Mouse (Mus musculus) myocyte (in vitro differentiated cells): ENCODE results near the gene Preb. TPM values are rescaled to one million over a fixed set of nuclear protein-coding genes. Genes with fewer than 3 reads are reported as not detected.

Source experiments
- H3K27me3 ChIP-seq: one replicate; pipeline ENCODE4 v1.6.1; 2011; ENCODE audit not compliant: control insufficient read depth, insufficient read depth, insufficient read length
- H3K36me3 ChIP-seq: one replicate; pipeline ENCODE4 v1.6.1; 2011; ENCODE audit not compliant: control insufficient read depth, insufficient read depth
- H3K4me2 ChIP-seq: one replicate; pipeline ENCODE4 v1.6.1; 2011; ENCODE audit warnings: low read depth, control low read depth
- H3K4me3 ChIP-seq: one replicate; pipeline ENCODE4 v1.5.1; 2011; ENCODE audit warnings: mild to moderate bottlenecking, control low read depth, moderate library complexity
- H3K79me2 ChIP-seq: one replicate; pipeline ENCODE4 v1.6.1; 2011; ENCODE audit not compliant: control insufficient read depth, insufficient read depth
- H3ac ChIP-seq: one replicate; pipeline ENCODE4 v1.6.1; 2011; ENCODE audit not compliant: control insufficient read depth, insufficient read length
- CEBPB ChIP-seq: IDR thresholded peaks from 2 replicates; pipeline ENCODE4 v1.6.1; 2011; ENCODE audit warnings: mild to moderate bottlenecking, moderate library complexity; ENCODE audit not compliant: poor library complexity, insufficient read depth, severe bottlenecking
- E2F4 ChIP-seq: IDR thresholded peaks from one replicate; pipeline ENCODE4 v1.6.1; 2011; ENCODE audit warnings: mild to moderate bottlenecking, control low read depth, moderate library complexity; ENCODE audit not compliant: insufficient read depth
- MAX ChIP-seq: IDR thresholded peaks from one replicate; pipeline ENCODE4 v1.6.1; 2011; ENCODE audit warnings: low read depth, mild to moderate bottlenecking, control low read depth
- MYOD1 ChIP-seq, 3 experiments: IDR thresholded peaks; one replicate each; pipeline ENCODE4 v1.6.1; 2011; ENCODE audit warnings: control low read depth in 2 of 3, low read depth in 2 of 3, mild to moderate bottlenecking in 2 of 3, moderate library complexity in 1 of 3; ENCODE audit not compliant: insufficient read length in 2 of 3, control insufficient read depth in 1 of 3
- MYOG ChIP-seq, 3 experiments: IDR thresholded peaks; one replicate each; pipeline ENCODE4 v1.6.1; 2011; ENCODE audit warnings: control low read depth in 2 of 3, low read depth in 2 of 3, mild to moderate bottlenecking in 2 of 3; ENCODE audit not compliant: insufficient read length in 2 of 3, control insufficient read depth in 1 of 3, insufficient read depth in 1 of 3
- POLR2A ChIP-seq: IDR thresholded peaks from one replicate; pipeline ENCODE4 v1.6.1; 2011; ENCODE audit warnings: low read depth, mild to moderate bottlenecking, control low read depth, moderate library complexity; ENCODE audit not compliant: insufficient read length
- POLR2AphosphoS2 ChIP-seq: IDR thresholded peaks from one replicate; pipeline ENCODE4 v1.6.1; 2011; ENCODE audit warnings: low read depth, control low read depth; ENCODE audit not compliant: insufficient read length
- REST ChIP-seq: IDR thresholded peaks from one replicate; pipeline ENCODE4 v1.6.1; 2011; ENCODE audit warnings: mild to moderate bottlenecking, control low read depth, moderate library complexity; ENCODE audit not compliant: insufficient read depth, insufficient read length
- SRF ChIP-seq: IDR thresholded peaks from one replicate; pipeline ENCODE4 v1.6.1; 2011; ENCODE audit warnings: low read depth; ENCODE audit not compliant: control insufficient read depth, insufficient read length
- TCF12 ChIP-seq: IDR thresholded peaks from one replicate; pipeline ENCODE4 v1.6.1; 2011; ENCODE audit warnings: mild to moderate bottlenecking, control low read depth; ENCODE audit not compliant: poor library complexity, insufficient read depth, severe bottlenecking
- TCF3 ChIP-seq: IDR thresholded peaks from one replicate; pipeline ENCODE4 v1.6.1; 2011; ENCODE audit warnings: low read depth, control low read depth; ENCODE audit not compliant: insufficient read length
- USF1 ChIP-seq: IDR thresholded peaks from one replicate; pipeline ENCODE4 v1.6.1; 2011; ENCODE audit warnings: low read depth, mild to moderate bottlenecking, control low read depth, moderate library complexity
- polyA plus RNA-seq: library from polyadenylated mRNA; unstranded; fragments of >200 nt; fragmentation: generic; extraction: Trizol; gene quantifications from one replicate; pipeline ENCODE4 v1.2.1, GENCODE M21; 2012; ENCODE audit warnings: missing spikeins

The Preb gene
- polyA plus RNA-seq, 1 experiment: 158 TPM

DNA sequence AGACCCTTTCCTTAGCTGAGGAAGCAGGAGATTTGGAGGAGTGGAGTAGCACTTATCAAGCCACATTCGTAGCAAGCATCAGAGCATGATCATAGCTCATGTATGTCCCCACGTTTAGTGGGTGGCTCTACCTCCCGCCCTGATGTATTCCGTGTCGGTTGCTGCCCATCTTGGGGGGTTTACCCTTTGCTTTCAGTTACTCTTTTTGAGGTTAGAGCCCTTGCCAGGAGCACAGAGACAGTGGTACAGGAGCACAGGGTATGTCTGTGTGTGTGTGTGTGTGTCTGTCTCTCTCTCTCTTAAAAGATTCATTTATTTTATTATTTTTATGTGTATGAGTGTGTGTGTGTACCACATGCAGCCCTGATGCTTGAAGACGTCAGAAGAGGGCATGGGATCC is 37.0 kb downstream of the Preb start:
- no peak overlapping the region for H3K4me3 ChIP-seq
- H3K36me3 ChIP-seq: no peaks in the 10 kb centered on the region
- TF ChIP-seq POLR2AphosphoS2 (no peak), SRF (no peak), CEBPB (no peak), MAX (no peak), MYOD1 (IDR thresholded peaks at IDR 0.05; ENCODE audit: control insufficient read depth in 1 of 3, insufficient read length in 2 of 3, low read depth in 2 of 3) (no peak), POLR2A (no peak), TCF3 (no peak)
- no peak overlapping the region for H3ac ChIP-seq
- H3K4me2 ChIP-seq: no peak overlapping the region
- no peaks in the 10 kb centered on the region for H3K27me3 ChIP-seq
- no peaks in the 10 kb centered on the region for H3K79me2 ChIP-seq

DNA sequence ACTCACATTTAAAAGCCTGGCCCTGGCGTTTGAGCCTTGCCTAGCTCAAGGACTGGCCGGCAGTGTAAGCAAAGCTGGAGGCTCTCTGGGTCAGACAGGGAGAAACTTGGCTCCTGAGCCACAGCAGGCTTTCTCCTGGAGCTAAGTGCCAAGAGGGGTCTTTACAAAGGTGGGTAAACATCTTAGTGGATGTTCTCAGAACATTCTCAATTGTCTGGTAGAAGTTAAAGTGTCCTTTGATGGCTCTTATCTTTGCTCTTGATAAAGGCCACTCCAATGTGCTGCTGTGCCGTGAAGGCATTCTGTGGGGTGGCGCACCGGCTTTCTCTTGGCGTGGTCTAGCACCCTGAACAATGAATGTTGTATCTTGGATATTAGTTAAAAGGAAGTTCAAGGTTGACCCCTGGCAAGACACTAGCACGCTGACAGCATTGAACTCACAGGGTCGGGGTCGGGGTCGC is 37.5 kb downstream of the Preb start:
- TF ChIP-seq MYOD1 (IDR thresholded peaks at IDR 0.05; ENCODE audit: control insufficient read depth in 1 of 3, insufficient read length in 2 of 3, low read depth in 2 of 3): no peak
- TF ChIP-seq E2F4: no peak
- TF ChIP-seq SRF: no peak
- no peak for TF ChIP-seq TCF3
- TF ChIP-seq REST: no peak
- no peak for TF ChIP-seq POLR2AphosphoS2
- no peak for TF ChIP-seq MYOG (IDR thresholded peaks at IDR 0.05; ENCODE audit: control insufficient read depth in 1 of 3, insufficient read depth in 1 of 3, insufficient read length in 2 of 3, low read depth in 2 of 3)
- no peak for TF ChIP-seq CEBPB
- no peak for TF ChIP-seq TCF12
- no peak for TF ChIP-seq USF1
- TF ChIP-seq MAX: no peak
- no peak for TF ChIP-seq POLR2A
- no peak overlapping the region for H3ac ChIP-seq
- H3K36me3 ChIP-seq: no peaks in the 10 kb centered on the region
- no peaks in the 10 kb centered on the region for H3K27me3 ChIP-seq
- no peak overlapping the region for H3K4me2 ChIP-seq
- H3K4me3 ChIP-seq: peak overlapping the region; percentile 30
- no peaks in the 10 kb centered on the region for H3K79me2 ChIP-seq

DNA sequence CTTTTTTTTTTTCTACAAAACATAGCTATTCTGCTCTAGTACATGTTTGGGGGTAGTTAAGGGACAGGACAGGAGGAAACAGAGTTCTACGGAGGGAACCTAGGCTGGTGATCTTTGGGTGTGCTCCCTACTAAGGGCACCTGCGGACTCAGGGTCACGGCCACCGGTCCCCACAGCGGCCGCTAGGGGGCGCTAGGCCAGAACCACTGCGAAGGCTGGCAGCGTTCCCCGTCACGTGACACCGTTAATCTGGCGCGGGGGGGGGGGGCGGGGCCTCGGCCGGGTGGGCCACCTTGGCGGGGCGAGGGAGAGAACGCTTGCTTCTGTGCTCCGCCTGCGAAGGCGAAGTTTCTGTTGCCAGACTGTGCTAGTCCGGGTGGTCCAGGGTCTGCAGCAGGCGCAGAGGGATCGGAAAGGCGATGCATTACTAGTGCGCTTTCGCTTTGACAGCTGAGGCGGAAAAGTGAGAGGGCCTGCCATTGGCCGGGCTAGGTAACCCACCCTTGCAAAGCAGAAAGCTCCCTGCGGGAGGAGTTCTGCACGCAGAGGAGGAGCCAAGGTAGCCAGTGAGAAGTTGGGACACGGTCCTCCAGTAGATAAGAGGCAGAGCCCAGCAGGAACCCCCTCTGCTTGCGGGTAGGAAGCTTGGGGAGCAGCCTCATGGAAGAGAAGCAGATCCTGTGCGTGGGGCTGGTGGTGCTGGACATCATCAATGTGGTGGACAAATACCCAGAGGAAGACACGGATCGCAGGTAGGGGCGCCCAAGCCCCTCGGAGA is 38.7 kb downstream of the Preb start, which contains the start of gene Khk:
Khk (plus strand) TSS at position 176 of the 778 bp plus-strand sequence.
- TF ChIP-seq MYOD1 (IDR thresholded peaks at IDR 0.05; ENCODE audit: control insufficient read depth in 1 of 3, insufficient read length in 2 of 3, low read depth in 2 of 3): peak in 1 of 3 experiments; percentile 6
- no peak for TF ChIP-seq E2F4
- TF ChIP-seq MYOG (IDR thresholded peaks at IDR 0.05; ENCODE audit: control insufficient read depth in 1 of 3, insufficient read depth in 1 of 3, insufficient read length in 2 of 3, low read depth in 2 of 3): no peak
- TF ChIP-seq TCF3: no peak
- peak; percentile 62 for TF ChIP-seq POLR2A
- no peak for TF ChIP-seq TCF12
- no peak for TF ChIP-seq REST
- TF ChIP-seq SRF: no peak
- peak; percentile 86 for TF ChIP-seq USF1
- no peak for TF ChIP-seq CEBPB
- no peak for TF ChIP-seq MAX
- no peaks in the 10 kb centered on the region for H3K27me3 ChIP-seq
- H3ac ChIP-seq: no peak within 1 kb of the TSS
- peak within 1 kb of the TSS; percentile 75 for H3K4me2 ChIP-seq
- no peaks in the 10 kb centered on the region for H3K36me3 ChIP-seq
- no peaks in the 10 kb centered on the region for H3K79me2 ChIP-seq
- H3K4me3 ChIP-seq: peak within 1 kb of the TSS; percentile 30

DNA sequence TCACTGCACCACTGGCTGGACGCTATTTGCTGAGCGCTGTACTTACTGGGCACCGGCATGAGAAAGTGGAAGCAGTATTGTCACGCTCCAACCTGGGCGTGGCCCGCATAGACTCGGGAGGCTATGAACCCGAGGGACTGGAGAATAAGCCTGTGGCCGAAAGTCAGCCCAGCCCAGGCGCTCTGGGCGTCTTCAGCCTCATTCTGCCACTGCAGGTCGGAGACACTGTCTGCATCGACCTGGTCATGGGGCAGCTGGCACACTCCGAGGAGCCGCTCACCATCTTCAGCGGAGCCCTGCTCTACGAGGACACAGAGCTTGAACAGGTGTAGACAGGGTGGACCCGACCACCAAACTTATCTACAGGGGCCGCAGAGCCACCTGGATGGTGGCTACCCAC is 39.5 kb downstream of the Preb start:
- H3K36me3 ChIP-seq: no peaks in the 10 kb centered on the region
- H3K4me3 ChIP-seq: peak overlapping the region; percentile 30
- H3K27me3 ChIP-seq: no peaks in the 10 kb centered on the region
- TF ChIP-seq MYOD1 (IDR thresholded peaks at IDR 0.05; ENCODE audit: control insufficient read depth in 1 of 3, insufficient read length in 2 of 3, low read depth in 2 of 3): no peak
- TF ChIP-seq CEBPB: no peak
- no peak for TF ChIP-seq POLR2AphosphoS2
- TF ChIP-seq E2F4: no peak
- no peak for TF ChIP-seq USF1
- TF ChIP-seq MYOG (IDR thresholded peaks at IDR 0.05; ENCODE audit: control insufficient read depth in 1 of 3, insufficient read depth in 1 of 3, insufficient read length in 2 of 3, low read depth in 2 of 3): no peak
- no peak for TF ChIP-seq POLR2A
- H3K4me2 ChIP-seq: no peak overlapping the region
- no peak overlapping the region for H3ac ChIP-seq
- no peaks in the 10 kb centered on the region for H3K79me2 ChIP-seq
